Mouse (Mus musculus): Measurements from ENCODE around the gene Slc25a47.

DNA sequence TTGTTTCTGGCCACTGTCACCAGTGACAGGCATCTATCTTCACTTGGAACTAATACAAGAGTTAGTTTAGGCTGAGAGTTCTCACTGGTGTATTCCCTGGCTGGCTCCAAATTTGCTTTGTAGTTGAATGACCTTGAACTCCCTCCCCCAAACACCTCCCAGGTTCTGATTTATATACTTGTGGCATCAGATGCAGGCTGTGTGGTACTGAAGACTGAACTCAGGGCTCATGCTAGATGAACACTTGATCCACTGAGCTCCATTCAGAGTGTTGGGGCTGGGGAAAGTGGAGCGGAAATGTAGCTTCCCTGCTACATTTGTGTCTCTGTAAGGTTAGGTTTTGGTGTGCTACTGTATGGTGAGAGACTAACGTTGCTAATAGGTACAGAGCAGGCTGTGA lies 31.5 kb upstream of the Slc25a47 start:
- TF ChIP-seq POLR2A (IDR thresholded peaks at IDR 0.05; ENCODE audit: low read depth, low read length) (no peak), SMC3 (IDR thresholded peaks at IDR 0.05; ENCODE audit: low read depth, low read length) (no peak), CTCF (conservative IDR thresholded peaks at IDR 0.05 in 1 of 2, IDR thresholded peaks at IDR 0.05 in 1 of 2; ENCODE audit: low read depth in 2 of 2, low read length in 2 of 2) (no peak), TCF12 (IDR thresholded peaks at IDR 0.05; ENCODE audit: low read depth, low read length) (no peak), MAFK (IDR thresholded peaks at IDR 0.05; ENCODE audit: insufficient replicate concordance, low read length) (no peak), MAX (IDR thresholded peaks at IDR 0.05; ENCODE audit: low read length) (no peak), JUND (conservative IDR thresholded peaks at IDR 0.05; ENCODE audit: low read depth, low read length) (no peak), CHD1 (IDR thresholded peaks at IDR 0.05; ENCODE audit: low read depth, low read length) (no peak), EP300 (IDR thresholded peaks at IDR 0.05; ENCODE audit: low read length) (no peak), MXI1 (IDR thresholded peaks at IDR 0.05; ENCODE audit: low read depth, low read length) (no peak), ZNF384 (IDR thresholded peaks at IDR 0.05; ENCODE audit: low read depth, low read length) (no peak), JUN (IDR thresholded peaks at IDR 0.05; ENCODE audit: insufficient read depth, low read depth, low read length) (no peak)
